Mouse (Mus musculus): Measurements from ENCODE around the gene Fgd5. TPM values are rescaled to one million over a fixed set of nuclear protein-coding genes. Genes with fewer than 3 reads are reported as not detected.

Fgd5 gene
- polyA plus RNA-seq, 1 experiment from 2014 or later, result 21.0 TPM

DNA sequence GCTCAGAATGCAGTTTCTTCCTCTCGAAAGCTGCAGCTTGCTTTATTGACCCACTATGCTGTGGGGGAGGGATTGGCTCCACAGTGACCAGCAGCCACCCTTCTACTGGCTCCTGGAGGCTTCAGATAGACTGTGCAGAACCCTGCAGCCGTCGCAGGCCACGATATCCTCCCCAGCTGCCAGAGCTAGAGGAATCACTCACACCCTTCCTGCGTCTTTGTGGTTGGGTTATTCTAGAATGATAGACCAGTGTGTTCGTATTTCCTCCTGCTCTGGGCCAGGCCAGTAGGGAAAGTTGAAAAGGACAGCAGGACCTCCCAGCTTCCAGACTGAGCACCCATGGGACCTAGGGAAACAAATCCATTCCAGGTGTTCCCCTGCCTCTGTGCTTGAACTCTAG, 39.7 kb downstream of the Fgd5 start:
- Histone ChIP-seq H3K36me3 (ENCODE audit: control insufficient read depth, insufficient read depth, low read length) (no peaks in the 10 kb centered on the region), H3K4me3 (ENCODE audit: low read length) (no peak overlapping the region), H3K27ac (ENCODE audit: low read length) (no peak overlapping the region), H3K27me3 (ENCODE audit: control insufficient read depth, insufficient read depth, low read depth, low read length) (no peaks in the 10 kb centered on the region), H3K9me3 (ENCODE audit: control insufficient read depth, low read length) (no peaks in the 10 kb centered on the region), H3K4me2 (ENCODE audit: low read depth, low read length) (no peak overlapping the region), H3K9ac (ENCODE audit: low read length) (no peak overlapping the region), H3K4me1 (replicated peaks; ENCODE audit: control insufficient read depth, insufficient read depth, low read length) (no peaks in the 10 kb centered on the region; the same call in 1 of the 2 replicates)
- 42% methylated on average over 6 of the region's 6 CpGs for WGBS
- ATAC-seq (ENCODE audit: low read depth), result no peak

DNA sequence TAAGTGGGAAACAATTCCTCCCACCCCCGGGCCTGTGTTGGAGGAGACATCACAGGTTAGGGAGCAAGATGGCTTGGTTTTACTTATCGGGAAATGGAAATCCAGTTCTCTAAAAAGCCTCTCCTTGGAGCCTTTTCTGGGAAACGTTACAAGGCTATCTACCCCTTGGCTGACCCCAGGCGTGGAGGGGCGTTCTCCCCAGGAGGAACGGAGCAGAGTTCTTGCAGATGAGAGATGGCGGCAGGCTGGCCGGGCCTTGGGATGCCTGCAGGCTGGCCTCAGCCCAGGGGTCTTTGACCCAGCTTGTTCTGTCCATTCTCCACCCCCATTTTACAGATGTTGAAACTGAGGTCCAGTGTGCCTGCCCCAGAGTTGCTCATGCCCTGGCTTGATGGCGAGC, 42.4 kb downstream of the Fgd5 start:
- H3K36me3 ChIP-seq (ENCODE audit: control insufficient read depth, insufficient read depth, low read length), result no peaks in the 10 kb centered on the region
- no peak overlapping the region for H3K4me2 ChIP-seq (ENCODE audit: low read depth, low read length)
- ATAC-seq (ENCODE audit: low read depth), result no peak
- WGBS, result 81% methylated on average over 9 of the region's 9 CpGs
- no peak overlapping the region for H3K9ac ChIP-seq (ENCODE audit: low read length)
- no peaks in the 10 kb centered on the region for H3K27me3 ChIP-seq (ENCODE audit: control insufficient read depth, insufficient read depth, low read depth, low read length)
- H3K9me3 ChIP-seq (ENCODE audit: control insufficient read depth, low read length), result no peaks in the 10 kb centered on the region
- no peak overlapping the region for H3K27ac ChIP-seq (ENCODE audit: low read length)
- H3K4me3 ChIP-seq (ENCODE audit: low read length), result no peak overlapping the region
- no peaks in the 10 kb centered on the region for H3K4me1 ChIP-seq (replicated peaks; ENCODE audit: control insufficient read depth, insufficient read depth, low read length)

DNA sequence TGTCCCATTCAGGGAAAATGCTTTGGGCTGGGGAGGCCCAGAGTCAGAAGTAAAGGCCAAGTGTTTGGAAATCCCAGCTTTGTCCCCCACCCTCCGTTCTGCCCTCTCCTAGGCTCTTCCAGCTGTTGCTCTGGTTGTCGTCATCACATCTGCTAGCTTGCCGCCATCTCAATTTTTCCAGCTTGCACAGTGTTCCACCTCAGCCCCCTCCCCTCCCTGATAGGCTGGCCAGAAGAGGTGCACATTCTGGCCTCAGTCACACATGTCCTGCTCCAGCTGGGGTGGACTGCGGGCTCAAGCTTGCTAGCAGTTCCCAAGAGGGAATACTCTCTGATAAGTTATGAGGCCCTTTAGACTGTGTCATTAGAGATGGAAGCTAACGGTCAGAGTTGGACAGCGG, 42.8 kb downstream of the Fgd5 start:
- no peak overlapping the region for H3K27ac ChIP-seq (ENCODE audit: low read length)
- 61% methylated on average over 6 of the region's 6 CpGs for WGBS
- H3K4me2 ChIP-seq (ENCODE audit: low read depth, low read length), result no peak overlapping the region

DNA sequence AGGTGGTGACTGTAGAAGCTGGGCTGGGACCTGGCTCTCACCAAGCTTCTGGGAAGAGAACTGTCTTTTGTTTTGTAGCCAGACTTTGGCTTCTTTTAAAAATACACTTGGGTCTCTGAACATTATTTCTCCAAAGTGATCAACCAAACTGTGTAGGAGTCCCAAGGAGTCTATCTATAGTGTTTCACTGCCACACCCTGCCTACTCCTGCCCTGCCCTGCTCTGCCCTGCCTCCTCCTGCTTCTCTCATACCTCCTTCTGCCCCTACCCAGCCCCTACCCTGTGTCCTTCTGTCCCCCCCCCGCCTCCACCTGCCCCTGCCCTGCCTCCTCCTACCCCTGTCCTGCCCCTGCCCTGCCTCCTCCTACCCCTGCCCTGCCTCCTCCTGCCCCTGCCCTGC, 46.6 kb downstream of the Fgd5 start:
- Histone ChIP-seq H3K27ac (ENCODE audit: low read length) (no peak overlapping the region), H3K4me2 (ENCODE audit: low read depth, low read length) (no peak overlapping the region), H3K36me3 (ENCODE audit: control insufficient read depth, insufficient read depth, low read length) (no peaks in the 10 kb centered on the region), H3K9me3 (ENCODE audit: control insufficient read depth, low read length) (no peaks in the 10 kb centered on the region), H3K27me3 (ENCODE audit: control insufficient read depth, insufficient read depth, low read depth, low read length) (no peaks in the 10 kb centered on the region), H3K4me3 (ENCODE audit: low read length) (no peak overlapping the region), H3K4me1 (replicated peaks; ENCODE audit: control insufficient read depth, insufficient read depth, low read length) (no peaks in the 10 kb centered on the region), H3K9ac (ENCODE audit: low read length) (no peak overlapping the region)
- ATAC-seq (ENCODE audit: low read depth), result no peak
- WGBS, result 78% methylated on average over 1 of the region's 1 CpGs

More for the DNA sequence above, 42.8 kb downstream of the Fgd5 start:
- ATAC-seq (ENCODE audit: low read depth), result peak; percentile 66; the same call in 1 of the 2 replicates
- Histone ChIP-seq H3K4me3 (ENCODE audit: low read length) (no peak overlapping the region), H3K9me3 (ENCODE audit: control insufficient read depth, low read length) (no peaks in the 10 kb centered on the region), H3K27me3 (ENCODE audit: control insufficient read depth, insufficient read depth, low read depth, low read length) (no peaks in the 10 kb centered on the region), H3K36me3 (ENCODE audit: control insufficient read depth, insufficient read depth, low read length) (no peaks in the 10 kb centered on the region), H3K4me1 (replicated peaks; ENCODE audit: control insufficient read depth, insufficient read depth, low read length) (no peaks in the 10 kb centered on the region), H3K9ac (ENCODE audit: low read length) (no peak overlapping the region)

DNA sequence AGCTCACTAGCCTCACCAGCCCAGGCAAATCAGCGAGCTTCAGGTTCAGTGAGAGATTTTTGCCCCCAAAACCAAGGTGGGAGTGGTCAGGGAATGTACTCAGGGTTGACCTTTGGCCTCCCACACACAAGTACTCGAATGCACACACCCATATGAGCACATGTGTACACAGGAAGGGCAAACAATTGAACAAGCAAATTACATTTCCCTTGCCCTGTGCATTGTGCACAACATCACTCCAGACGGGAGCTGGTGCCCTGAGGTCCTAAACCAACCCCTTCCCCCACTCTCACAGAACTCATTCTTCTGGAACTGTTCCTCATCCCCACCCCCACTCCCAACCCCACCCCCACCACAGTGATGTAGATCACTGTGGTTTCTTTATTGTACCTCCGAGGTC, 48.7 kb downstream of the Fgd5 start:
- H3K4me1 ChIP-seq (replicated peaks; ENCODE audit: control insufficient read depth, insufficient read depth, low read length), result no peaks in the 10 kb centered on the region
- WGBS, result 56% methylated on average over 4 of the region's 4 CpGs

DNA sequence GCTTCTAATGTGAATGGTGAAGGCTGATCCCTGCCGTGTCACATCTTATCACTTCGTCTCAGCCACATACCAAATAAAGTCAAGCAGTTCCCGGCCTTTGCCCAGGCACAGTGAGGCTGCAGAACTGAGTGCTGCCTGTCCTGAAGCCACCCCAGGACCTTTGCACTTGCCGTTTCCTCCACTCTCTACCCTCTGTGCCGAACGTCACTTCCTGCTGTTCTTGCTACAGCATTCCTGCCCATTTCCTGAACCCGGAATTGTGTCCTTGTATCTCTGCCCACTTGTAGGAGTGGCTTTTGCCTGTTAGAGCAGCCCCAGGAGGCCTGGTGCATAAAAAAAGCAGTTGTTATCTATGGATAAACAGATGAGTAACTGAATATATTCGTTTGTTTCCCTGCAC, 52.0 kb downstream of the Fgd5 start:
- no peak for ATAC-seq (ENCODE audit: low read depth)
- H3K4me1 ChIP-seq (replicated peaks; ENCODE audit: control insufficient read depth, insufficient read depth, low read length), result peaks cover 11% of the 10 kb centered on the region
- WGBS, result 52% methylated on average over 8 of the region's 8 CpGs
- H3K9ac ChIP-seq (ENCODE audit: low read length), result no peak overlapping the region
- no peaks in the 10 kb centered on the region; the same call in 1 of the 2 replicates for H3K27me3 ChIP-seq (ENCODE audit: control insufficient read depth, insufficient read depth, low read depth, low read length)
- H3K4me3 ChIP-seq (ENCODE audit: low read length), result no peak overlapping the region
- H3K4me2 ChIP-seq (ENCODE audit: low read depth, low read length), result no peak overlapping the region
- H3K36me3 ChIP-seq (ENCODE audit: control insufficient read depth, insufficient read depth, low read length), result no peaks in the 10 kb centered on the region
- H3K27ac ChIP-seq (ENCODE audit: low read length), result no peak overlapping the region
- no peaks in the 10 kb centered on the region for H3K9me3 ChIP-seq (ENCODE audit: control insufficient read depth, low read length)

More for the DNA sequence above, 48.7 kb downstream of the Fgd5 start:
- Histone ChIP-seq H3K4me3 (ENCODE audit: low read length) (no peak overlapping the region), H3K27ac (ENCODE audit: low read length) (no peak overlapping the region), H3K9ac (ENCODE audit: low read length) (no peak overlapping the region), H3K27me3 (ENCODE audit: control insufficient read depth, insufficient read depth, low read depth, low read length) (no peaks in the 10 kb centered on the region), H3K4me2 (ENCODE audit: low read depth, low read length) (no peak overlapping the region), H3K36me3 (ENCODE audit: control insufficient read depth, insufficient read depth, low read length) (no peaks in the 10 kb centered on the region), H3K9me3 (ENCODE audit: control insufficient read depth, low read length) (no peaks in the 10 kb centered on the region)
- no peak for ATAC-seq (ENCODE audit: low read depth)

DNA sequence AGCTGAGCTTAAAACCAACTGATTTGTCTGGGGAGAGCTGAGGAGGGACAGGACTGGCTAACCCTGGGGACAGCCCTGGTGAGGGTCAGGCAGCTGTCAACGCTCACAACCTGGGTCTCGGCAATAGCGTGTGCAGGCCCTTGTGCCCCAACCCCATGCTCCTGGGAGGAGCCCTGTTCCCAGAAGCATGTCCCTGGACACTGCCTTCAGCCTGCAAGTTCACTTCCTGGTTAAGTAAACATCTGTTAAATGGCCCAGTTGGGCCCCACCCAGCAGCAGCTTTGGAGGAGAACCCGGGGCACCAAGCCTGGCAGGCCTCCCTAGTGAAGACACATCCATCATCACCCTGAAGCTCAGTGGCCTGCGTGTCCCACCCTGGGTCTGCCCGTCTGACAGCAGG, 56.0 kb downstream of the Fgd5 start:
- Histone ChIP-seq H3K9me3 (ENCODE audit: control insufficient read depth, low read length) (no peaks in the 10 kb centered on the region), H3K9ac (ENCODE audit: low read length) (no peak overlapping the region), H3K4me2 (ENCODE audit: low read depth, low read length) (no peak overlapping the region), H3K4me1 (replicated peaks; ENCODE audit: control insufficient read depth, insufficient read depth, low read length) (peaks cover 24% of the 10 kb centered on the region), H3K36me3 (ENCODE audit: control insufficient read depth, insufficient read depth, low read length) (no peaks in the 10 kb centered on the region), H3K27ac (ENCODE audit: low read length) (no peak overlapping the region), H3K27me3 (ENCODE audit: control insufficient read depth, insufficient read depth, low read depth, low read length) (no peaks in the 10 kb centered on the region; the same call in 1 of the 2 replicates), H3K4me3 (ENCODE audit: low read length) (no peak overlapping the region)
- WGBS, result 12% methylated on average over 6 of the region's 6 CpGs
- peak; percentile 65 for ATAC-seq (ENCODE audit: low read depth)

DNA sequence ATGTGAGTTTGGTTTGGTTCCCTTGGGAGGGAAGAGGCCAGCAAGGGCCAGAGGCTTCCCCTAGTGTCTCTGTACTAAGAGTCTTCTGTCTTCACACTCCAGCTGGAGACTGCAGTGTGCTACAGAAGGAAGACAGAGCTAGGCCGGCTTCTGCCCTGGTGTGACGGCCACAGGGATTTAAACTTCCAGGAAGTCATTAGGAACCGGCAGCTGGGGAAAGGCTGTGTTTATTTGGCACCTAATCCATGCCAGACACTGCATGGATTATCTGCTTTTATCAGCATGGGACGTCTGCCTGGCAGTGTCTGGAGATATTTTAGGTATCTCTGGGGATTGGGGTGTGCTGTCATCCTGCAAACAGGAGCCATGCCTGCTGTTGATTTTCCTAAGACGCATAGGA, 57.7 kb downstream of the Fgd5 start:
- peak; percentile 80 for ATAC-seq (ENCODE audit: low read depth)
- WGBS, result 16% methylated on average over 5 of the region's 5 CpGs
- peak overlapping the region; percentile 25; the same call in 1 of the 2 replicates for H3K27ac ChIP-seq (ENCODE audit: low read length)

DNA sequence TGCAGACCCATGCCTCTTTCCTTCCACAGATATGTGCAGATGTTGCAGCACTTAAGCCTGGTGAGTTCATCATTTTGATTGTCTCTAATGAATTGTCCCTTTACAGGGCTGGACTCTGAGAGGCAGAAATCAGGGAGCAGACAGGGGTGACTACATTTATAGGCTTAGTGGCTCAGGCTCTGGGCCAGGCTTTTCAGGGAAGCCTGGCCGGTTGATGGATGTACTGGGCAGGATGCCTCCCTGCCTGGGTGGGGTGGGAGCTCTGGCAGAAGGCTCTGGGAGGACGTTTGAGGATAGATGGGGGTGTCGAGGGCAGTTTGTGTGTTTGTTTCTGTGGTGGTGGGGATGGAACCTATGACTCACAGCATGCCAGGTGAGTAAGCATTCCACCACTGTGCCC, 59.5 kb downstream of the Fgd5 start:
- Histone ChIP-seq H3K27ac (ENCODE audit: low read length) (no peak overlapping the region), H3K4me3 (ENCODE audit: low read length) (no peak overlapping the region), H3K9ac (ENCODE audit: low read length) (no peak overlapping the region), H3K36me3 (ENCODE audit: control insufficient read depth, insufficient read depth, low read length) (no peaks in the 10 kb centered on the region), H3K27me3 (ENCODE audit: control insufficient read depth, insufficient read depth, low read depth, low read length) (no peaks in the 10 kb centered on the region; the same call in 1 of the 2 replicates), H3K9me3 (ENCODE audit: control insufficient read depth, low read length) (no peaks in the 10 kb centered on the region), H3K4me2 (ENCODE audit: low read depth, low read length) (no peak overlapping the region), H3K4me1 (replicated peaks; ENCODE audit: control insufficient read depth, insufficient read depth, low read length) (peaks cover 30% of the 10 kb centered on the region)
- WGBS, result 29% methylated on average over 3 of the region's 3 CpGs
- ATAC-seq (ENCODE audit: low read depth), result no peak

More for the DNA sequence above, 57.7 kb downstream of the Fgd5 start:
- Histone ChIP-seq H3K4me1 (replicated peaks; ENCODE audit: control insufficient read depth, insufficient read depth, low read length) (peaks cover 24% of the 10 kb centered on the region), H3K4me3 (ENCODE audit: low read length) (no peak overlapping the region), H3K4me2 (ENCODE audit: low read depth, low read length) (no peak overlapping the region), H3K27me3 (ENCODE audit: control insufficient read depth, insufficient read depth, low read depth, low read length) (no peaks in the 10 kb centered on the region; the same call in 1 of the 2 replicates), H3K36me3 (ENCODE audit: control insufficient read depth, insufficient read depth, low read length) (no peaks in the 10 kb centered on the region), H3K9me3 (ENCODE audit: control insufficient read depth, low read length) (no peaks in the 10 kb centered on the region), H3K9ac (ENCODE audit: low read length) (no peak overlapping the region)

DNA sequence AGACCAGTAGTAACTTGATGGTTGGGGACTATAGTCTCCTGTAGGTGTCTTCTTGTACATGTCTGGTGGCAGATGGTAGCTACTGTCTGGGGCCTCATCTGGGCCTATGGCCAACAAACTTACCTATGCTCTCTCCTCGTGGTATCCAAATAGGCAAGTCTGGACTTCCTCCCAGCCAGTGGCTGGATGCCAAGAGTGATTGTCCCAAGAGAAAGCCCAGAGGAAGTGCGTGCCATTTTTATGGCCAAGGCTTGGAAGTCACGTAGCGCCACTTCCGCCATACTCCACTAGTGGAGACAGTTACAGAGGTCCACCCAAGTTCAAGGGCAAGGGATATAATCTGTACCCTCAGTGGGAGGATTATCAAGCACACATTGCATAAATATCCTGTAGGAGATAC, 62.6 kb downstream of the Fgd5 start:
- Histone ChIP-seq H3K9ac (ENCODE audit: low read length) (no peak overlapping the region), H3K27me3 (ENCODE audit: control insufficient read depth, insufficient read depth, low read depth, low read length) (no peaks in the 10 kb centered on the region), H3K4me1 (replicated peaks; ENCODE audit: control insufficient read depth, insufficient read depth, low read length) (peaks cover 15% of the 10 kb centered on the region), H3K9me3 (ENCODE audit: control insufficient read depth, low read length) (no peaks in the 10 kb centered on the region), H3K36me3 (ENCODE audit: control insufficient read depth, insufficient read depth, low read length) (no peaks in the 10 kb centered on the region), H3K4me3 (ENCODE audit: low read length) (no peak overlapping the region), H3K27ac (ENCODE audit: low read length) (no peak overlapping the region; the same call in 1 of the 2 replicates), H3K4me2 (ENCODE audit: low read depth, low read length) (no peak overlapping the region)
- WGBS, result 61% methylated on average over 5 of the region's 5 CpGs
- peak; percentile 31; the same call in 1 of the 2 replicates for ATAC-seq (ENCODE audit: low read depth)
